Mouse (Mus musculus) CH12.LX (cell line): ENCODE measurements at regions not wholly inside any gene's neighbourhood (a gene's known extent, or its start where the extent isn't known, plus 50 kb on each side); places are given as distances from the start of the nearest gene placed in this dataset.

Experiments used
- DNase-seq: peaks from one replicate; pipeline ENCODE4 v3.0.0-alpha.2; 2013; ENCODE audit errors: extremely low read depth
- H3K27ac ChIP-seq: 2 replicates; pipeline ENCODE4 v1.5.1; 2012; ENCODE audit warnings: low read depth, mild to moderate bottlenecking, control low read depth, moderate library complexity; ENCODE audit not compliant: insufficient read depth
- H3K27me3 ChIP-seq: replicated peaks from 2 replicates; pipeline ENCODE3; 2012; ENCODE audit warnings: inconsistent platforms
- H3K36me3 ChIP-seq, 2 experiments: replicated peaks in 1 of 2; 2 replicates each; pipeline versions ENCODE3 to v1.6.1; 2012; ENCODE audit warnings: inconsistent platforms in 1 of 2, low read length in 1 of 2, mild to moderate bottlenecking in 1 of 2, mixed read lengths in 1 of 2, moderate library complexity in 1 of 2; ENCODE audit not compliant: control insufficient read depth in 1 of 2, insufficient read depth in 1 of 2
- H3K4me1 ChIP-seq, 2 experiments: 2 replicates each; pipeline ENCODE4 v1.6.1; 2012; ENCODE audit warnings: inconsistent platforms in 1 of 2, moderate library complexity in 1 of 2; ENCODE audit not compliant: insufficient read depth in 2 of 2, control insufficient read depth in 1 of 2
- H3K4me2 ChIP-seq: 2 replicates; pipeline ENCODE4 v1.6.1; 2012; ENCODE audit warnings: low read depth, mild to moderate bottlenecking, control low read depth; ENCODE audit not compliant: poor library complexity, insufficient read depth, severe bottlenecking
- H3K4me3 ChIP-seq, 3 experiments: fragments of 150-350 bp in 1 of 3; sonication (generic) in 1 of 3; replicated peaks in 1 of 3; 2 replicates each; pipeline versions ENCODE3 to v1.5.1; 2011 to 2012; ENCODE audit warnings: low read depth in 2 of 3, low read length in 2 of 3, mild to moderate bottlenecking in 2 of 3, moderate library complexity in 2 of 3, control low read depth in 1 of 3, improper control_type of control experiment in 1 of 3, inconsistent platforms in 1 of 3, mixed read lengths in 1 of 3; ENCODE audit not compliant: poor library complexity in 1 of 3
- H3K79me2 ChIP-seq: replicated peaks from 2 replicates; pipeline ENCODE4 v1.6.1; 2012; ENCODE audit warnings: mild to moderate bottlenecking, moderate library complexity; ENCODE audit not compliant: control insufficient read depth, poor library complexity, insufficient read depth, severe bottlenecking; ENCODE audit errors: extremely low read depth
- H3K9ac ChIP-seq: 2 replicates; pipeline ENCODE4 v1.6.1; 2012; ENCODE audit warnings: low read depth, mild to moderate bottlenecking, control low read depth, moderate library complexity; ENCODE audit not compliant: insufficient read depth
- H3K9me3 ChIP-seq: replicated peaks from 2 replicates; pipeline ENCODE3; 2012; ENCODE audit warnings: low read length, inconsistent platforms, mixed read lengths
- BHLHE40 ChIP-seq: IDR thresholded peaks from 2 replicates; pipeline ENCODE4 v1.6.1; 2011; ENCODE audit warnings: mild to moderate bottlenecking, low read depth, low read length, improper control_type of control experiment
- CTCF ChIP-seq, 2 experiments: IDR thresholded peaks in 1 of 2; conservative IDR thresholded peaks in 1 of 2; 2 replicates each; pipeline ENCODE4 v1.5.1; 2011 to 2012; ENCODE audit warnings: low read depth in 2 of 2, low read length in 2 of 2, improper control_type of control experiment in 1 of 2, inconsistent platforms in 1 of 2, mild to moderate bottlenecking in 1 of 2, moderate library complexity in 1 of 2
- ETS1 ChIP-seq: conservative IDR thresholded peaks from 2 replicates; pipeline ENCODE4 v1.6.1; 2012; ENCODE audit warnings: low read depth, mild to moderate bottlenecking, inconsistent platforms, low read length, improper control_type of control experiment, moderate library complexity
- IRF4 ChIP-seq: IDR thresholded peaks from 2 replicates; pipeline ENCODE4 v1.6.1; 2014; ENCODE audit warnings: low read depth, mild to moderate bottlenecking, inconsistent platforms, low read length, improper control_type of control experiment
- JUN ChIP-seq: IDR thresholded peaks from 2 replicates; pipeline ENCODE4 v1.6.1; 2011; ENCODE audit warnings: low read depth, mild to moderate bottlenecking, low read length, improper control_type of control experiment, moderate library complexity; ENCODE audit not compliant: insufficient read depth
- KAT2A ChIP-seq: IDR thresholded peaks from 2 replicates; pipeline ENCODE4 v1.6.1; 2012; ENCODE audit warnings: low read length, improper control_type of control experiment, inconsistent platforms; ENCODE audit not compliant: insufficient replicate concordance
- MYC ChIP-seq: IDR thresholded peaks from 2 replicates; pipeline ENCODE4 v1.6.1; 2011; ENCODE audit warnings: low read depth, mild to moderate bottlenecking, improper control_type of control experiment, low read length
- NELFE ChIP-seq: IDR thresholded peaks from 2 replicates; pipeline ENCODE4 v1.6.1; 2011; ENCODE audit warnings: low read depth, low read length, improper control_type of control experiment
- SMC3 ChIP-seq: IDR thresholded peaks from 2 replicates; pipeline ENCODE4 v1.6.1; 2011; ENCODE audit warnings: low read depth, low read length, improper control_type of control experiment
- UBTF ChIP-seq: IDR thresholded peaks from 2 replicates; pipeline ENCODE4 v1.6.1; 2012; ENCODE audit warnings: low read depth, mild to moderate bottlenecking, inconsistent platforms, low read length, improper control_type of control experiment, moderate library complexity
- USF1 ChIP-seq: IDR thresholded peaks from 2 replicates; pipeline ENCODE4 v1.6.1; 2014; ENCODE audit warnings: low read depth, mild to moderate bottlenecking, inconsistent platforms, low read length, improper control_type of control experiment
- USF2 ChIP-seq: conservative IDR thresholded peaks from 2 replicates; pipeline ENCODE4 v1.6.1; 2011; ENCODE audit warnings: low read depth, low read length, improper control_type of control experiment
- dilution Hi-C: fragments of 300-500 bp; cut with MboI; formaldehyde crosslinking; loops from 2 replicates; pipeline ENCODE4 v1.14.3; 2020; ENCODE audit warnings: low sequenced_read_pairs; ENCODE audit not compliant: extremely low pct_unique_long_range_greater_than_20kb, extremely low pct_ligation_motif_present
- in situ Hi-C: fragments of 300-500 bp; cut with MboI; formaldehyde crosslinking; loops from 3 replicates; pipeline ENCODE4 v1.14.3; 2019; ENCODE audit warnings: low sequenced_read_pairs, low pct_ligation_motif_present, low pct_unique_long_range_greater_than_20kb, mixed read lengths

GRCm38 (mm10) chr17:79442507-79443115 is 87.7 kb upstream of the Cdc42ep3 start:
- no peaks in the 10 kb centered on the region for H3K36me3 ChIP-seq
- H3K9me3 ChIP-seq, result no peaks in the 10 kb centered on the region
- no peaks in the 10 kb centered on the region for H3K27me3 ChIP-seq
- no peak overlapping the region for H3K4me3 ChIP-seq
- DNase-seq, result no peak
- dilution Hi-C loops, result no loop called here
- no peaks in the 10 kb centered on the region for H3K79me2 ChIP-seq
- in situ Hi-C loops, result no loop called here
- H3K27ac ChIP-seq, result no peak overlapping the region
- H3K9ac ChIP-seq, result no peak overlapping the region
- H3K4me1 ChIP-seq, result peaks cover 0 to 5% of the 10 kb centered on the region in 2 experiments; a peak in 1 of 4 replicates
- no peak overlapping the region for H3K4me2 ChIP-seq
- TF ChIP-seq USF1 (no peak), ETS1 (no peak), JUN (no peak), KAT2A (no peak), SMC3 (no peak)
- TF ChIP-seq, all 38 proteins: peak for 0

DNA sequence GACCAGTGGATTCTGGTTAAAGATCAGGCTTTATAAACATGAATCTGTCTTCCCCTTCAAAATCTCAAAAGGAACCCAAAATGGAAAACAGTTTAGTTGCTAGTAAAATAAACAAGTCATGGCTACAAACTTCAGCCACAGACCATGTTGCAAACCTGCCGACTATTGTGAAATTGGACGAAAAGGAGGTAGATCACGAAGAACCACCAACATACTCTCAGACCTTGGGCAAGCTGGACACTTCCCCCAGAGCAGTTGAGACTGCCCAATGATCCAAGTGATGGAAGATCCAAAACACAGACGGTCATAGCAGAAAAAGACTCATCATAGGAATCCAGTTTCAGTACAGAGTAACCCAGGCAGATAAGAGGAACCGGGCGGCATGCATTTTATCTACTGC is 92.3 kb upstream of the Cdc42ep3 start:
- dilution Hi-C loops, result no loop called here
- TF ChIP-seq CTCF (conservative IDR thresholded peaks at IDR 0.05 in 1 of 2, IDR thresholded peaks at IDR 0.05 in 1 of 2; ENCODE audit: low read depth in 2 of 2, low read length in 2 of 2), result no peak
- TF ChIP-seq UBTF, result no peak
- no peak for TF ChIP-seq MYC
- TF ChIP-seq KAT2A, result no peak
- no peak for TF ChIP-seq USF2
- TF ChIP-seq NELFE, result no peak

DNA sequence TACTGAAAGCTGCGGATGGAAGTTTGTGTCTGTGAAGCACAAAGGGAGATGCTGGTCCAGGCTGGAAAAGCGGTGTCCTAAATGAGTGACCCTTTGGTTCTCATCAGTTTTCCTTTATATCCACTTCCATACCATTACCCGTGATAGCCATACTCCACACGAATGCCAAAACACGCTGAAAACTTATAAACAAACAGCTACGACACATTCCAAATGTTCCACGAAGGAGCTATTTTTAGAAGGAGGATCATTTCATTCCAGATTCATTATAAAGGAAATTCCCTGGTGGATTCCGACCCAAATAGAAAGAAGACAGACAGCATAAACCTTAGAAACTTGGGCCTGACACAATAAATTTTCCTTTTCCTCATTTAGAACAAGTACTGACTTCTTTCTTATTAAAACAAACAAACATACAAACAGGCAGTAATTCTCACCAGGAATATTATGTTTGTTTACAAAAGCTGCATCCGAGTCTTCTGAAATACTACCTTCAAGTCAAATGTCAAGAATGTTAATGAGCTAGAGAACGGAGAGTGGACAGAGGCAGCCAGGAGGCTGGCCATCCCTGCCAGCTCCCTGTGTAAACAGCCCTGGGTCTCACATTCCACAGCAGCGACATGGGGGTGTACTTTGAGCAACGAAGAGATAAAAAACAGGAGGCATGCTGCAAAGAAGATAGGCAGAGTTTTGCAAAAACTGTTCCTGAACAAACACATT is 96.4 kb upstream of the Cdc42ep3 start:
- H3K4me2 ChIP-seq, result no peak overlapping the region

More for the DNA sequence above, 92.3 kb upstream of the Cdc42ep3 start:
- Histone ChIP-seq H3K9ac (no peak overlapping the region), H3K4me3 (no peak overlapping the region), H3K9me3 (no peaks in the 10 kb centered on the region), H3K4me1 (peaks cover 0 to 5% of the 10 kb centered on the region in 2 experiments; a peak in 1 of 4 replicates), H3K4me2 (no peak overlapping the region), H3K36me3 (no peaks in the 10 kb centered on the region), H3K79me2 (no peaks in the 10 kb centered on the region), H3K27ac (no peak overlapping the region), H3K27me3 (no peaks in the 10 kb centered on the region)
- no peak for DNase-seq
- in situ Hi-C loops, result no loop called here

More for the DNA sequence above, 96.4 kb upstream of the Cdc42ep3 start:
- Histone ChIP-seq H3K27ac (no peak overlapping the region), H3K36me3 (no peaks in the 10 kb centered on the region), H3K4me1 (peaks cover 6 to 28% of the 10 kb centered on the region in 2 experiments), H3K9me3 (no peaks in the 10 kb centered on the region), H3K4me3 (no peak overlapping the region), H3K9ac (no peak overlapping the region), H3K79me2 (no peaks in the 10 kb centered on the region), H3K27me3 (no peaks in the 10 kb centered on the region)
- in situ Hi-C loops (no loop called here), dilution Hi-C loops (no loop called here)
- TF ChIP-seq NELFE (no peak), IRF4 (no peak), BHLHE40 (no peak)
- DNase-seq, result no peak
